Mouse (Mus musculus): Measurements from ENCODE around the gene Slc7a4. TPM values are rescaled to one million over a fixed set of nuclear protein-coding genes. Genes with fewer than 3 reads are reported as not detected.

Slc7a4 gene
- polyA plus RNA-seq, 2 experiments: 1.1 to 1.3 TPM

- no peak overlapping the region for H3K27ac ChIP-seq
- peaks cover 4% of the 10 kb centered on the region in 2 experiments for H3K4me1 ChIP-seq (replicated peaks; ENCODE audit: control insufficient read depth in 2 of 2, insufficient read depth in 2 of 2, low read length in 1 of 2)
- no peak for ATAC-seq (ENCODE audit: insufficient read depth)
- 63% methylated on average over 3 of the region's 3 CpGs for WGBS (ENCODE audit: insufficient replicate concordance)
- no peaks in the 10 kb centered on the region for H3K27me3 ChIP-seq (ENCODE audit: control insufficient read depth, insufficient read depth, low read length)
- no peak for DNase-seq (ENCODE audit: low read depth in 3 of 3, low spot score in 3 of 3)
- H3K4me3 ChIP-seq (ENCODE audit: insufficient read depth in 1 of 2, low read depth in 2 of 2, low read length in 2 of 2): no peak overlapping the region
- H3K36me3 ChIP-seq (replicated peaks; ENCODE audit: control insufficient read depth, insufficient read depth, low read depth): peaks cover 31% of the 10 kb centered on the region
- TF ChIP-seq CTCF (IDR thresholded peaks at IDR 0.05; ENCODE audit: low read depth): no peak
- no peak for TF ChIP-seq EP300 (IDR thresholded peaks at IDR 0.05; ENCODE audit: low read depth)
- no peak overlapping the region for H3K9ac ChIP-seq (replicated peaks)
- no peaks in the 10 kb centered on the region for H3K9me3 ChIP-seq (ENCODE audit: control insufficient read depth, low read length)
- H3K4me2 ChIP-seq (ENCODE audit: low read depth): no peak overlapping the region
These were observed 57.5 kb downstream of the Slc7a4 start for GRCm38 (mm10) chr16:17525524-17525923.

DNA sequence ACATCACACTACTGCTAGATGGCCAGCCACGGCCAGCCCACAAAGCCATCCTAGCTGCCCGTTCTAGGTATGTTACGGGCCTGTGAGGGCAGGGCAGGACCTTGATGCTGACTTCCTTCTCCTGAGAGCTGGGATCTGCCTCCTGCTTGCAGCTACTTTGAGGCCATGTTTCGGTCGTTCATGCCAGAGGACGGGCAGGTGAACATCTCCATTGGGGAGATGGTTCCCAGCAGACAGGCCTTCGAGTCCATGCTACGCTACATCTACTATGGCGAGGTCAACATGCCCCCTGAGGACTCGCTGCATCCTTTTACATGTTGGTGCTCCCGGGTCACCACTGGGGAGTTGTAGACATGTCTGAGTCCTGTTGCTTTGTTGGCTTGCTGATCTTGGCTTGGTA, 58.9 kb downstream of the Slc7a4 start:
- TF ChIP-seq CTCF (IDR thresholded peaks at IDR 0.05; ENCODE audit: low read depth) (no peak), EP300 (IDR thresholded peaks at IDR 0.05; ENCODE audit: low read depth) (no peak)
- no peak for DNase-seq (ENCODE audit: low read depth in 3 of 3, low spot score in 3 of 3)
- Histone ChIP-seq H3K27ac (no peak overlapping the region), H3K9ac (replicated peaks) (no peak overlapping the region), H3K9me3 (ENCODE audit: control insufficient read depth, low read length) (no peaks in the 10 kb centered on the region), H3K36me3 (replicated peaks; ENCODE audit: control insufficient read depth, insufficient read depth, low read depth) (peaks cover 32% of the 10 kb centered on the region), H3K27me3 (ENCODE audit: control insufficient read depth, insufficient read depth, low read length) (no peaks in the 10 kb centered on the region), H3K4me3 (ENCODE audit: insufficient read depth in 1 of 2, low read depth in 2 of 2, low read length in 2 of 2) (no peak overlapping the region), H3K4me1 (replicated peaks; ENCODE audit: control insufficient read depth in 2 of 2, insufficient read depth in 2 of 2, low read length in 1 of 2) (no peaks in the 10 kb centered on the region), H3K4me2 (ENCODE audit: low read depth) (no peak overlapping the region)
- 84% methylated on average over 11 of the region's 11 CpGs for WGBS (ENCODE audit: insufficient replicate concordance)
- ATAC-seq (ENCODE audit: insufficient read depth): no peak

Other genes with a start within 250 kb of the Slc7a4 start
- 3.1 and 4.3 TPM in 2 replicates for gene Snap29, start 177.2 kb downstream of the Slc7a4 start, polyA plus RNA-seq (2012; rRNA removed)
- gene Snap29, start 177.2 kb downstream of the Slc7a4 start, polyA plus RNA-seq (2014; fragmentation: Nextera tagmentation; extraction: Ambion mirVana): 4.5 and 4.9 TPM in 2 replicates
- 15.9 and 19.0 TPM in 2 replicates for gene Pi4ka, start 176.9 kb downstream of the Slc7a4 start, polyA plus RNA-seq (2012; rRNA removed)
- 13.7 and 16.8 TPM in 2 replicates for gene Pi4ka, start 176.9 kb downstream of the Slc7a4 start, polyA plus RNA-seq (2014; fragmentation: Nextera tagmentation; extraction: Ambion mirVana)
- 6.8 and 8.0 TPM in 2 replicates for gene Crkl, start 131.2 kb downstream of the Slc7a4 start, polyA plus RNA-seq (2012; rRNA removed)
- gene Crkl, start 131.2 kb downstream of the Slc7a4 start, polyA plus RNA-seq (2014; fragmentation: Nextera tagmentation; extraction: Ambion mirVana): 18.8 and 25.0 TPM in 2 replicates
- gene Aifm3, start 93.6 kb downstream of the Slc7a4 start, polyA plus RNA-seq (2012; rRNA removed): 0.67 and 1.3 TPM in 2 replicates
- 0.53 and 0.99 TPM in 2 replicates for gene Aifm3, start 93.6 kb downstream of the Slc7a4 start, polyA plus RNA-seq (2014; fragmentation: Nextera tagmentation; extraction: Ambion mirVana)
- gene Lztr1, start 74.5 kb downstream of the Slc7a4 start, polyA plus RNA-seq (2012; rRNA removed): 32.0 and 32.5 TPM in 2 replicates
- 15.5 and 17.2 TPM in 2 replicates for gene Lztr1, start 74.5 kb downstream of the Slc7a4 start, polyA plus RNA-seq (2014; fragmentation: Nextera tagmentation; extraction: Ambion mirVana)
- 20.4 and 21.8 TPM in 2 replicates for gene Thap7, start 52.1 kb downstream of the Slc7a4 start, polyA plus RNA-seq (2012; rRNA removed)
- gene Thap7, start 52.1 kb downstream of the Slc7a4 start, polyA plus RNA-seq (2014; fragmentation: Nextera tagmentation; extraction: Ambion mirVana): 19.7 and 24.5 TPM in 2 replicates
- gene Lrrc74b, start 22.0 kb downstream of the Slc7a4 start, polyA plus RNA-seq (2012; rRNA removed): 0.02 TPM in 1 of 2 replicates, not detected in the other
- 0.06 TPM in 1 of 2 replicates, not detected in the other for gene Lrrc74b, start 22.0 kb downstream of the Slc7a4 start, polyA plus RNA-seq (2014; fragmentation: Nextera tagmentation; extraction: Ambion mirVana)
- gene P2rx6, start 21.3 kb downstream of the Slc7a4 start, polyA plus RNA-seq (2012; rRNA removed): 0.05 and 0.06 TPM in 2 replicates
- gene P2rx6, start 21.3 kb downstream of the Slc7a4 start, polyA plus RNA-seq (2014; fragmentation: Nextera tagmentation; extraction: Ambion mirVana): 0.13 TPM in 1 of 2 replicates, not detected in the other
- gene Smpd4, start 36.1 kb upstream of the Slc7a4 start, polyA plus RNA-seq (2012; rRNA removed): 28.8 and 33.7 TPM in 2 replicates
- 18.8 and 21.7 TPM in 2 replicates for gene Smpd4, start 36.1 kb upstream of the Slc7a4 start, polyA plus RNA-seq (2014; fragmentation: Nextera tagmentation; extraction: Ambion mirVana)
- gene Ccdc74a, start 63.3 kb upstream of the Slc7a4 start, polyA plus RNA-seq (2012; rRNA removed): 1.6 and 2.5 TPM in 2 replicates
- 2.6 and 3.4 TPM in 2 replicates for gene Ccdc74a, start 63.3 kb upstream of the Slc7a4 start, polyA plus RNA-seq (2014; fragmentation: Nextera tagmentation; extraction: Ambion mirVana)
- 18.0 and 20.6 TPM in 2 replicates for gene Med15, start 149.7 kb upstream of the Slc7a4 start, polyA plus RNA-seq (2012; rRNA removed)
- gene Med15, start 149.7 kb upstream of the Slc7a4 start, polyA plus RNA-seq (2014; fragmentation: Nextera tagmentation; extraction: Ambion mirVana): 11.4 and 14.8 TPM in 2 replicates
- gene Klhl22, start 176.4 kb upstream of the Slc7a4 start, polyA plus RNA-seq (2012; rRNA removed): 13.1 and 14.0 TPM in 2 replicates
- 10.8 and 11.6 TPM in 2 replicates for gene Klhl22, start 176.4 kb upstream of the Slc7a4 start, polyA plus RNA-seq (2014; fragmentation: Nextera tagmentation; extraction: Ambion mirVana)
- 3.4 and 4.3 TPM in 2 replicates for gene Scarf2, start 214.1 kb upstream of the Slc7a4 start, polyA plus RNA-seq (2012; rRNA removed)
- gene Scarf2, start 214.1 kb upstream of the Slc7a4 start, polyA plus RNA-seq (2014; fragmentation: Nextera tagmentation; extraction: Ambion mirVana): 0.51 and 1.0 TPM in 2 replicates
- gene B830017H08Rik, start 249.9 kb upstream of the Slc7a4 start, polyA plus RNA-seq (2012; rRNA removed): not detected in 2 replicates
- gene B830017H08Rik, start 249.9 kb upstream of the Slc7a4 start, polyA plus RNA-seq (2014; fragmentation: Nextera tagmentation; extraction: Ambion mirVana): not detected in 2 replicates